Mouse (Mus musculus) cerebral cortex, adult 2 months (tissue): Measurements from ENCODE around the gene Cd80.

Experiments
- WGBS: fragments of 180-500 bp; shearing (Covaris S2); methylation state at CpG from one replicate; pipeline ENCODE4 v1.1.7; 2018; 5-methylcytosine and 5-hydroxymethylcytosine counted together

Cd80 gene

DNA sequence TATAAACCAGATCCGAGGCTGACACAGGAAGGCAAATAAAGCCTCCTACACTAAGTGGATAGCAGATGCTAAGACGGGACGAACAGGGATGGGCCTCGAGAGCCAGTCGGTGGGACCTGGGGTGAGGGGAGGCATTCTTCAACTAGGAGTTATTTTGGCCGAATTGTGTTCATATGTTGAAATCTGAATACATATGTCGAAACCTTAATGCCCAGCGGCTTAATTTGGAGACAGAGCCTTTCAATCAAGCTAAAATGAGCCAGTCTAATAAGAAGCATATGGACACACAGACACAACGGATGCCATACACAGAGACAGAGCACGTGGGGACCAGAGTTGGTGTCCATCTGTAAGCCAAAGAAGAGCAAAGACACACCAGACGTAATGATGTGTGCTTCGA is 6.9 kb upstream of the Cd80 start:
- 84% methylated on average over 12 of the region's 12 CpGs for WGBS

DNA sequence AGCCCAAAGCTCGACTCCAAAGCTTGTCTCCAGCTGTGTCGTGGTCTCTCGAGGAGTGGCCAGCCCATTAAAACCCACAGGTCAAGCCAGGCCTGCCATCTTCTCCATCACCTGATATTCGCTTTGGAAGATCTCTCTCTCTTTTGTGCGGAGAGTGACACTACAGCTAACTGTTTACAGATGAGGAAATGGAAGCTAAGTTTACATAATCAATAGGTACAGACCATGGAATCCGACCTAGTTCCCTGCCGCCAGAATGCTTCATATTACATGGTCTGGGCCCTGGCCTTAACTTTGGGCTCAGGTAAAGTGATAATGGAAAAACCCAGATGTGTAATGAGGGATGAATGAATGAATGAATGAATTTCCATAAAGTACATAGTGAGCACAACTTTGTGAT is 4.7 kb upstream of the Cd80 start:
- WGBS = 87% methylated on average over 7 of the region's 7 CpGs

GRCm38 (mm10) chr16:38451421-38452205 is 3.7 kb upstream of the Cd80 start:
- WGBS = 38% methylated on average over 12 of the region's 12 CpGs

GRCm38 (mm10) chr16:38452442-38453202 is 2.7 kb upstream of the Cd80 start, which contains the start of gene Adprh:
Gene Adprh, minus strand, starts transcription at chr16:38452703.
- under 1% methylated on average over 61 of the region's 61 CpGs for WGBS

- WGBS = 25% methylated on average over 3 of the region's 3 CpGs
Measured at GRCm38 (mm10) chr16:38453203-38453553, 2.2 kb upstream of the Cd80 start.

DNA sequence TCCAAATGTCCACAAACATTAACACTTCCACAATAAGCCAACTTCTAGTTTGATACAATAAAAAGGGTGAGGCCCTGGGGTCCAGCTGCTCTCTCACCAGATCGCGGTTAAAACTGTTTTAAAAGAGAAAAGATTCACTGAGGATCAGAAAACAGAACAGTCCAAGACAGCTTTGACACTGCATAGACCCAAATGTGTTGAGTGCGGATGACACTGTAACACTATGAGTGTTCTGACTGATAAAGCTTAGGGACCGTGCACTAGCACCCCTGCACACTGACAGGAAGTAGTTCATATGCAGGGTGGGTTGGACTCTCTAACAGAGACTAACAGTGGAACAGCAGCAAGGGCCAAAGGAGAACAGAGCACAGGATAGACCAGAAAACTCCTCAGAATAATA is 1.4 kb upstream of the Cd80 start:
- 93% methylated on average over 4 of the region's 4 CpGs for WGBS

- 79% methylated on average over 11 of the region's 11 CpGs for WGBS
Measured at GRCm38 (mm10) chr16:38454533-38455254, 667 bp upstream of the Cd80 start.

DNA sequence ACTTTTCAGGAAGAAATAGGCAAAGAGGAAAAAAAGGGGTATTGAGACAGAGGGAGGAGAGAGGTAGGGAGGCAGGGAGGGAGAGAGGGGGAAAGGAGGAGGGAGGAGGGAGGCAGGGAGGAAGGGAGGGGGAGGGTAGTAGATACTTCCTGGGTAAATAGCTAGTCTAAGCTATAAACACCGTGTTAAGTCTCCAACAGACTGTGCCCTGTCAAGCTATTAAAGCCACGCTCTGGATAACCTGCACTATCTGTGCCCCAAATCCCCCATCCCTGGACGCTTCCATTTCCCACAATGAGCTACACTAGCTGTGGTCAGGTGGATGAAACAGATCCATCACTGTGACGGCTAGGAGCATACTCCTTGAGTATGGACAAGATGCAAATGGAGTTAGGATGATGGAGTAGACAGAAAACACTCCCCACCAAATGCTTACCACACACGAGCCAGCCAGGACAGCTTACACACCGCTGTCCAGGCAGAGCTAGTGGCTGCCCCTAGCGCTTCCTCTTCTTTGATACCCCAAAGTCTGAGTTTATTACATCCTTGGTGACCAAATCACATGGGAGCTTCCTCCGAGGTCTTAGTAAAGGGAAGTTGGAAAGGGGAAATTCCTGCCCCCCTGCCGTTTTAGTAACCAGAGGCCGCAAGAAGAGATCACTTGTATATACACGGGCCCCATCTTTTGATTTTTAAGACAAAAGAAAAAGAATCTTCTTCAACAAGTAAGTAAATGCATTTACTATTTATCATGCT is 1.6 kb downstream of the Cd80 start:
- 66% methylated on average over 11 of the region's 11 CpGs for WGBS

DNA sequence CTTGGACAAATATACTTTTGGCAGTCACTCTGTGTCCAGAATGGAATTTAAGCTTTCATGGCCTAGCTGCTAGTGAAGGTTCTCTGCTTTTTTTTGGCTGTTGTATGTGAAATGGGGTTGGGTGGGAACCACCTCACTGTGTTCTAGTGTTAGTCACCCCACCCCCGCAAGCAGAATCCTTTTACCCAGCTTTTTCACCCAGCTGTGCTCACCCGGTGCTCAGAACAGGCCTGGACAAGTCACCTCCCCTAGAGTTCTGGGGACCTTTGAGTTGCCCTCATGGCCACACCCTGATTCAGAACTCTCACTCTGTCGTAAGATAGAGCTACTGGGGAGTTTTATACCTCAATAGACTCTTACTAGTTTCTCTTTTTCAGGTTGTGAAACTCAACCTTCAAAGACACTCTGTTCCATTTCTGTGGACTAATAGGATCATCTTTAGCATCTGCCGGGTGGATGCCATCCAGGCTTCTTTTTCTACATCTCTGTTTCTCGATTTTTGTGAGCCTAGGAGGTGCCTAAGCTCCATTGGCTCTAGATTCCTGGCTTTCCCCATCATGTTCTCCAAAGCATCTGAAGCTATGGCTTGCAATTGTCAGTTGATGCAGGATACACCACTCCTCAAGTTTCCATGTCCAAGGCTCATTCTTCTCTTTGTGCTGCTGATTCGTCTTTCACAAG is 3.4 kb downstream of the Cd80 start:
- 77% methylated on average over 6 of the region's 6 CpGs for WGBS

GRCm38 (mm10) chr16:38459990-38460389 is 4.6 kb downstream of the Cd80 start:
- WGBS = 80% methylated on average over 4 of the region's 4 CpGs

DNA sequence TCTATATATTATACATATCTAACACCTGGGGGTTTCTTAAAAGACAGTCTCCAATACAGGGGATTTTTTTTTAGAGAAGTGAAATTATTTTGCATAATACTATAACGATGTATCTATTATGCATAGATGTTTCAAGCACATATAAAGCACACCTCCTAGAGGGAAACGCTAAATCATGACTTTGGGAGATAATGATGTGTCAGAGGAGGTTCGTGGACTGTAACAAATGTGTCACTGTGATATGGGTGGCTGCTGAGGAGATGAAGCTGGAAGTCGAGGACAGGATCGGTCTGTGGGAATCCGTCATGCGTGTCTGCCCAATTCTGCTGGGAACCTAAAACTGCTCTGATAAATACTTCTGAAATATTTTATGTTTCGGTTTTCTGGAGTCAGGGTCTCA is 6.4 kb downstream of the Cd80 start:
- 84% methylated on average over 8 of the region's 8 CpGs for WGBS

DNA sequence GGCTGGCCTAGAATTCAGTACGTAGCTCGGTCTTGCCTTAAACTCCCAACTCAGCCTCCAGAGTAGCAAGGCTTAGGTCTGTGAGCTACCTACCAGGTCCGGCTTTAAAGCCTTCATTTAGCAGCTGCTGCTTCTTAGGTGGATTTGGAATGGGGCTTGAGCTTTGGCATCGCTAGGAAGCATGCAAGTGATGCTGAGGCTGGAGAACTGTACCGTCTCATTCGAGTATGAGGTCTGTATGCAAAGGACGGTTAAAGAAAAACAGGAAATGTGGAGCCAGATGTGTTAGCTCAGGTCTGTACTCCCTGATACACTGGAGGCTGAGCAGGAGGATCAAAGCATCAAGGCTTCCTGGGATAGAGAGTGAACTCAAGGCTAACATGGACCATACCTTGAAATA is 6.8 kb downstream of the Cd80 start:
- WGBS = 92% methylated on average over 7 of the region's 7 CpGs

DNA sequence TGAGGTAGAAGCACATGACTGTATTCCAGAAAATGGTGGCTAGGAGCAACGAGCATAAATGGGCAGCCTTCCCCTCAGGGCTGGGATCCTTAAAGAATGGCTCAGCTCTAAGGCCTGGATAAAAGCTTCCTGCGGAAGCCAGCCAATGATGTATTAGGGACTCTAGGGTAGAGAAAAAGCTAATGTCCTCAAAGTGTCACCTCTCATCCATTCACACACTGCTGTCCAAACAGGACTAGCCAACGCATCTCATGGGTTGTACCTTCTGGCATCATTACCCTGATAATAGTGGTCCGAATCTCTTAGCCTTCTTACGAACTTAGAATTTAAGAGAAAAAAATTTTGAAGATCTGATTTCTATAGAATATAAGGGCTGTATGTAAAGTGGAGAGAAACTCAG is 7.9 kb downstream of the Cd80 start:
- 93% methylated on average over 5 of the region's 5 CpGs for WGBS

DNA sequence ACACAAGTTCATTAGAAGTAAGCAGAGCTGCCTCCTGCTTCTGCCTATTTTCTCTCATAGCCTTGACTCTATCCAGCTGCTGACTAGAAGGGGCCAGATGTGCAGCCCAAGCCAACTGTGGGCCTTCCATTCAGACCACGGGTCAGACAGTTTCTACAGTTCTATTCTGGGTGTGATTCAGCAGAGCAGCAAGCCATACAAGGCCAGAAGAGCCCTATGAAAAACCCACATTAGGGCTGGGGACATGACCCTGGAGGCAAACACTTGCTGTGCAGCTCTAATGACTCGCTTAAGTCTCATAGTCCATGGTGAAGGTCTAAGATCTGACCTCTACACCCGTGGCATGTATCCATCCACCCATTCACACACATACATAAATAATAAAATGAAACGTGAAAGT is 10.7 kb downstream of the Cd80 start:
- WGBS = 83% methylated on average over 4 of the region's 4 CpGs

- 90% methylated on average over 13 of the region's 13 CpGs for WGBS
Measured at GRCm38 (mm10) chr16:38467091-38467916, 11.9 kb downstream of the Cd80 start.

DNA sequence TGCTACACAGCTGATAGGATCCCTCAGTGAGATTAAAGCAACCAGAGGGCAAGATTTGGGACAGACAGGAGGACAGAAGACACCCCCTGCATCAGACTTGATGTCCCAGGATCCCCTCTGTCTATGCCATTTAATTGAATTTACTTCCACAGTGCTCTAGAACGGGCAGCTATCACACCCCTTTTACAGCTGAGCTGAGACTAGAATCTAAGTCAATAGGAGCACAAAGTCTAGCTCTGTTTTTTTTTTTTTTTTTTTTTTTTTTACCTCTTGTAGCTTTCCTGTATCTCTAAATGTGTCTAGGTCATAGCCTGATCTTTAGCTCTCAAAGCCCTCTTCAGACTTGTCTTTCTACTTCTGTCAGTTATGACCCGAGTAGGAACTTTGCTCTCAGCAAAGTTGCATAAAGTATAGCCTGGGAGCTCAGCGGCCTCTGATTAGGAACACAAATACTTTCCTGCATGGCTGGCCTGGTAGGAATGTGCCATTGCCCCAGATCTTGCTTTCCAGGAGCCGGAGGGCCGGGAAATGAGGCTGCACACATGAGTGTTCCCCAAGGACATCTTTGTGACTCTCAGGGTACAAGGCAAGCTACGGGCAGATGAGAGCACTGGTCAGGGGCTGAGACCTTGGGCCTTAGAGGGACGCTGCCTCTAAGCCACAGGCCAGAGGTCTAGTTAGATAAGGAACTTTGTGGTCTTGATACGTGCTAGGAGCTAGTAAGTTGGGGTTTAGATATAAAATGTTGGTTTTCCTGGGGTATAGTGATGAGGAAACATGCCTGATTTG is 12.8 kb downstream of the Cd80 start:
- WGBS = 90% methylated on average over 8 of the region's 8 CpGs

- 59% methylated on average over 3 of the region's 3 CpGs for WGBS
Measured at GRCm38 (mm10) chr16:38468706-38469018, 13.3 kb downstream of the Cd80 start.

- WGBS = 78% methylated on average over 8 of the region's 8 CpGs
Measured at GRCm38 (mm10) chr16:38469437-38469836, 14.1 kb downstream of the Cd80 start.

- WGBS = 81% methylated on average over 11 of the region's 11 CpGs
Measured at GRCm38 (mm10) chr16:38471697-38472506, 16.5 kb downstream of the Cd80 start.
